Mouse (Mus musculus) midbrain, embryonic 12.5 days (tissue): ENCODE results near the gene Elovl7. TPM values are rescaled to one million over a fixed set of nuclear protein-coding genes. Genes with fewer than 3 reads are reported as not detected.
A peak's percentile ranks its signal among the peaks of the same experiment; 100 is the strongest.

Experiments
- ATAC-seq: fragments of 200-750 bp; cut with Nextera tagmentation; 2 replicates; pipeline ENCODE4 v1.8.0; 2017; ENCODE audit warnings: low read depth, moderate TSS enrichment, moderate library complexity; ENCODE audit not compliant: low FRiP score
- H3K27ac ChIP-seq: fragments of 300-500 bp; sonication (generic); replicated peaks from 2 replicates; pipeline ENCODE4 v1.5.1; 2016; ENCODE audit warnings: mild to moderate bottlenecking
- H3K27me3 ChIP-seq: fragments of 300-500 bp; sonication (generic); 2 replicates; pipeline ENCODE4 v1.6.1; 2016; ENCODE audit warnings: mild to moderate bottlenecking
- H3K36me3 ChIP-seq: fragments of 300-500 bp; sonication (generic); 2 replicates; pipeline ENCODE4 v1.6.1; 2016
- H3K4me1 ChIP-seq: fragments of 300-500 bp; sonication (generic); 2 replicates; pipeline ENCODE4 v1.6.1; 2016
- H3K4me2 ChIP-seq: fragments of 300-500 bp; sonication (generic); replicated peaks from 2 replicates; pipeline ENCODE4 v1.6.1; 2016; ENCODE audit warnings: mild to moderate bottlenecking, moderate library complexity
- H3K4me3 ChIP-seq: fragments of 300-500 bp; sonication (generic); 2 replicates; pipeline ENCODE4 v1.5.1; 2016; ENCODE audit warnings: mild to moderate bottlenecking
- H3K9ac ChIP-seq: fragments of 300-500 bp; sonication (generic); replicated peaks from 2 replicates; pipeline ENCODE4 v1.6.1; 2016; ENCODE audit warnings: mild to moderate bottlenecking, moderate library complexity
- H3K9me3 ChIP-seq: fragments of 300-500 bp; sonication (generic); 2 replicates; pipeline ENCODE4 v1.6.1; 2016; ENCODE audit warnings: mild to moderate bottlenecking
- WGBS: fragments of 180-500 bp; shearing (Covaris S2); methylation state at CpG from one replicate; pipeline ENCODE4 v1.1.7; 2016; 5-methylcytosine and 5-hydroxymethylcytosine counted together
- polyA plus RNA-seq: library from polyadenylated mRNA; unstranded; fragments of >200 nt; fragmentation: Nextera tagmentation; extraction: Ambion mirVana; gene quantifications from 2 replicates; pipeline ENCODE4 v1.2.1, GENCODE M21; 2016

Elovl7 gene
- polyA plus RNA-seq, 1 experiment from 2014 or later: 0.85 TPM

DNA sequence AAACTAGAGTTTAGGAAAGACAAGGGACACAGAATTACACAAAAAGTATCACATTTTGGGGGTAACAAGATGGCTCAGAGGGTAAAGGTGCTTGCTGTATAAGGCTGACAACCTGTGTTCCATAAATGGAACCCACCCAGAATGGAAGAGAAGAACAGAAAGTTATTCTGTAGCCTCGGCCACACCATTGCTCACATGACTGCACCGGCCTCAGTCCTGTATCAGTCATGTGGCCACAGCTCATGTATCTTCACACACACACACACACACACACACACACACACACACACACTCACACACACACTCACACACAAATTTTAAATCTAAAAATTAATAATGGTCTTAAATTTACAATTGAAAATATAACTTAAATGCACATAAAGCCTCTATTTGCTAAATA lies 6.8 kb upstream of the Elovl7 start:
- Histone ChIP-seq H3K27me3 (peaks cover 2% of the 10 kb centered on the region; the same call in 1 of the 2 replicates), H3K36me3 (no peaks in the 10 kb centered on the region), H3K4me3 (no peak overlapping the region), H3K9me3 (no peaks in the 10 kb centered on the region), H3K4me2 (no peak overlapping the region), H3K4me1 (no peaks in the 10 kb centered on the region), H3K27ac (no peak overlapping the region), H3K9ac (no peak overlapping the region)
- no peak for ATAC-seq
- 94% methylated on average over 2 of the region's 2 CpGs for WGBS

DNA sequence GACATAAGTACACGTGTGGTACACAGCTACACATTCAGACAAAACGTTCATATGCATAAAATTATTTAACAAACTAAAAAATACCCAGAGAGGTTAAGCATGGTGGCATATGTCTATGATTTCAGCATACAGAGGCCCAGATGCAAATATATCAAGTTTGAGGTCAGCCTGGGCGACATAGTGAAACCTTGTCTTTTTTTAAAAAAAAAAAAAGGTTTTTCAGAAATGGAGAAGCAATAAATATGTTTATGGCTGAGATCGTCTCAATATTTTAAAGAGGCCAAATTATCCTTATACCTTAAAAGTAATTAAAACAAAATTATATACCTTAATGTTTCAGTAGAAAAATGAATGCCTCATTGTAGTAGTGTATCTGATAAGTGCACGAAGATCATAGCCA lies 6.1 kb upstream of the Elovl7 start:
- Histone ChIP-seq H3K9me3 (no peaks in the 10 kb centered on the region), H3K9ac (no peak overlapping the region), H3K4me2 (no peak overlapping the region), H3K36me3 (no peaks in the 10 kb centered on the region), H3K27ac (no peak overlapping the region), H3K4me3 (no peak overlapping the region), H3K27me3 (peaks cover 5% of the 10 kb centered on the region), H3K4me1 (no peaks in the 10 kb centered on the region)
- ATAC-seq: no peak
- WGBS: 75% methylated on average over 5 of the region's 5 CpGs

GRCm38 (mm10) chr13:108210960-108211359 lies 3.2 kb upstream of the Elovl7 start:
- H3K36me3 ChIP-seq: no peaks in the 10 kb centered on the region
- no peak overlapping the region for H3K9ac ChIP-seq
- H3K9me3 ChIP-seq: no peaks in the 10 kb centered on the region
- WGBS: 90% methylated on average over 8 of the region's 8 CpGs
- ATAC-seq: no peak
- H3K27me3 ChIP-seq: peaks cover 34% of the 10 kb centered on the region
- H3K27ac ChIP-seq: no peak overlapping the region
- H3K4me2 ChIP-seq: no peak overlapping the region
- H3K4me3 ChIP-seq: no peak overlapping the region
- H3K4me1 ChIP-seq: peaks cover 16% of the 10 kb centered on the region; the same call in 1 of the 2 replicates

DNA sequence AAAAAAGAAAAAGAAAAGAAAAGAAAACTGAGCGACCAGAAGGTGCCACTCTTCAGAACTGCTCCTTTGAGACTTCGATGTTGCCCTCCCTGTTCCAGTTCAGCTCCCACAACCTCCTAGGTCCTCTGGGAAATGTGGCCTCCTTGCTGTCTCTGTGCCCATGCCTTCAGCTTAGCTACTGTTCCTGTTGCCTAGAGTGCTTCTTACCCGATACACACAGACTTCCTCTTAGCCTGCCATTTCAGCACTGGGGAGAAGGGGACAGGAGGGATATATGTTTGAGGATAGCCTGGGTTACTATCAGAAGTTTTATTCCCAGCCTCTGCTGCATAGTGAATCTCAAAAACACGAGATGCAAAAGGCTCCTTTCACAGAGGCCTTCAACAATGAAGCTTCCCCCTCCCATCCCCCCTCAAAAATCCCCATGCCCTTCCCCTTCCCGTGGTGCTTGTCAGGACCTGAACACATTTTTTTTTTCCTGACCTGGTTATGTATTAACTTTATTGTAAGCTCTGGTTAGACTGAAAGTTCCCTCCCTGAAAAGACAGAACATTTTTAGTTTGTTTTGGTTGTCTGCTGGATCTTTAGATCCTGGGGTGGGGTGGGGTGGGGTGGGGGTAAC lies 1.7 kb upstream of the Elovl7 start:
- H3K27ac ChIP-seq: no peak overlapping the region
- ATAC-seq: no peak
- H3K9ac ChIP-seq: no peak overlapping the region
- WGBS: 46% methylated on average over 5 of the region's 5 CpGs
- H3K27me3 ChIP-seq: peaks cover 41% of the 10 kb centered on the region
- no peak overlapping the region for H3K4me2 ChIP-seq
- H3K9me3 ChIP-seq: no peaks in the 10 kb centered on the region
- H3K4me1 ChIP-seq: peaks cover 16% of the 10 kb centered on the region; the same call in 1 of the 2 replicates
- no peak overlapping the region for H3K4me3 ChIP-seq
- no peaks in the 10 kb centered on the region for H3K36me3 ChIP-seq

DNA sequence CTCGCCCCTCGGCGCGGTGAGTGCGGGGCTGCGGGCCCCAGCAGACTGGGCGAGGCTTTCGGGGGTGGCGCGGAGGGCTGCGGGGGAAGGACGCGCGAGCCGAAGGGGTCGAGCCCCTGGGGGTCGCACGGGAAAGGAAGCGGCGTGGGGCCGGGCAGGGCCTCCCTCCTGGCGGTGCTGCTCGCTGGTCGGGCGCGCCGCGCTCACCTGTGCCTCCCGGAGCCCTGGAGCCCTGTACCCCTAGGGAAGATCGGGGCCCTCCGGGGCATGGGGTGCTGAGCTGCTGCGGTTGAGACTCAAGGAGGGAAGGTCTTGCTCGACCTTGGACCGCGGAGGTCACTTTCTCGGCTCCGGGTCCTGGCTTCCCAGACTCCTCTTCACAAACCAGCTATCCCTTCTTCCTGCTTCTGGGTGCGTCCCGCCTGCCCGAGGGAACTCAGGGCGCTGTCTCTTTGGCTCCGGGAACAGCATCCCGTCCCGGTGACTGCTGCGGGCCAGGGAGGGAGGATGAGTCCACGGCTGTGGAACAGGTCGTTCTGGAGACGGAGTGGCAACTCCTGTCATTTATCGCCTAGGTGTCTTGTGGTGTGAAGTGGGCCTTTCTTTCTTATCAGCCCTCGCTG lies 392 bp downstream of the Elovl7 start:
- WGBS: under 1% methylated on average over 33 of the region's 50 CpGs
- H3K9ac ChIP-seq: peak overlapping the region; percentile 68
- peak overlapping the region; percentile 100 for H3K4me2 ChIP-seq
- H3K9me3 ChIP-seq: no peaks in the 10 kb centered on the region
- peaks cover 19% of the 10 kb centered on the region; the same call in 1 of the 2 replicates for H3K4me1 ChIP-seq
- no peak overlapping the region for H3K27ac ChIP-seq
- peak; percentile 77 for ATAC-seq
- H3K27me3 ChIP-seq: peaks cover 52% of the 10 kb centered on the region
- H3K4me3 ChIP-seq: peak overlapping the region; percentile 79
- H3K36me3 ChIP-seq: no peaks in the 10 kb centered on the region

GRCm38 (mm10) chr13:108215231-108215780 lies 1.1 kb downstream of the Elovl7 start:
- H3K4me2 ChIP-seq: peak overlapping the region; percentile 100
- peak overlapping the region; percentile 68; the same call in 1 of the 2 replicates for H3K9ac ChIP-seq
- H3K27ac ChIP-seq: no peak overlapping the region
- H3K9me3 ChIP-seq: no peaks in the 10 kb centered on the region
- peaks cover 52% of the 10 kb centered on the region for H3K27me3 ChIP-seq
- H3K4me1 ChIP-seq: peaks cover 19% of the 10 kb centered on the region; the same call in 1 of the 2 replicates
- H3K4me3 ChIP-seq: peak overlapping the region; percentile 79
- WGBS: 2% methylated on average over 12 of the region's 12 CpGs
- ATAC-seq: no peak
- H3K36me3 ChIP-seq: no peaks in the 10 kb centered on the region

GRCm38 (mm10) chr13:108219773-108220172 lies 5.6 kb downstream of the Elovl7 start:
- no peaks in the 10 kb centered on the region for H3K36me3 ChIP-seq
- H3K9ac ChIP-seq: no peak overlapping the region
- peaks cover 11% of the 10 kb centered on the region; the same call in 1 of the 2 replicates for H3K4me1 ChIP-seq
- H3K27ac ChIP-seq: no peak overlapping the region
- H3K4me2 ChIP-seq: no peak overlapping the region
- no peak for ATAC-seq
- 56% methylated on average over 7 of the region's 7 CpGs for WGBS
- H3K9me3 ChIP-seq: no peaks in the 10 kb centered on the region
- no peak overlapping the region for H3K4me3 ChIP-seq
- H3K27me3 ChIP-seq: peaks cover 30% of the 10 kb centered on the region

DNA sequence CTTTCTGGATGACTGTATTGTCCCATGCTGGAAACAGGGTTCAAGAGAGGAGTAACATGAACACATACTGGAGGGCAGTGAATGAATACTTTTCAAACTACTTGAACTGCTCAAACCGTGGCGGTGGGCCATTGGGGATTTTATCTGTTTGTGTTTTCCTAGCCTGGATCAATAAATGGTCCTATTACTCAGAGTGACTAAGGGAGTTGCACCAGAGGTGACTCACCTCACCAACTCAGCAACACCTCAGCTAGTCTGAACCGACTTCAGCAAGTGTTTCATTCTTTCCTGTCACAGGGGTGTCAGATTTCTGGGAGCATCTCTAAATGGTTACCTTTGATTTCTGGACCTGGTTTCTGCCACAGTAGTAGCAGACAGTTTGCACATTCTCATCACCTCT lies 15.0 kb downstream of the Elovl7 start:
- 77% methylated on average over 3 of the region's 3 CpGs for WGBS
- Histone ChIP-seq H3K4me1 (no peaks in the 10 kb centered on the region), H3K36me3 (no peaks in the 10 kb centered on the region), H3K4me3 (no peak overlapping the region), H3K27me3 (0 out of 2 replicates have a peak, but pooled peaks cover 3% of the 10 kb centered on the region), H3K9ac (no peak overlapping the region), H3K9me3 (no peaks in the 10 kb centered on the region), H3K4me2 (no peak overlapping the region), H3K27ac (no peak overlapping the region)
- ATAC-seq: no peak

DNA sequence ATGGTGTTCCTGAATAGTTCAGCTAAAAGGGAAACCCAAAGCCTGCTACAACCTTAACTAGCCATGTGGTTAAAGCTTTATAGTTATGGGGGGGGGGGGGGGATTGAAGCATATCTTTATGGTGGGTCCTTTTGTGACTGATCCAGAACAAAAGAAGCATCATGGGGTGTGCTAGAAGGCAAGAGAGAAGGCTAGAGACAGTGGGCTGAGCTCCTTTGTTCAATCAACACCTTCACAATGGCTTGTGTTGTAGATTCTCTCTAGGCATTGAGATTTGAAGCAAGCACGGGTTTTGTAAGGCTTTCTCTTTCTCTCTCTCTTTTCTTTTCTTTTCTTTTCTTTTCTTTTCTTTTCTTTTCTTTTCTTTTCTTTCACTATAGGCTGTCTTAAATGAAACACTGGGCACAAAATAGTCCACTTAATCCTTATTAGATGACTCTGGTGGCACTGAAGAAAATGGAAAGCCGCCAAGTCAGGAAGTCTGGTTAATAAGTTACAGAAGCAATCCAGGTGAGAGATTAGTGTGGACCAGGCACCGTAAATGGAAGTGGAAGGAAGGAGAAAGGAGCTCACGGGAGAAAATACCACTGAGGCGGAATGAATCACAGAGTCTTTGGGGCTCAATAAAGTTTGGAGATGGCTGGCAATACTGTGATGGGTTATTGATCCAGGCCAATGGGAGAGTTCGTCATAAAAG lies 15.6 kb downstream of the Elovl7 start:
- H3K4me3 ChIP-seq: no peak overlapping the region
- H3K9me3 ChIP-seq: no peaks in the 10 kb centered on the region
- H3K9ac ChIP-seq: no peak overlapping the region
- H3K27ac ChIP-seq: no peak overlapping the region
- no peaks in the 10 kb centered on the region for H3K4me1 ChIP-seq
- H3K4me2 ChIP-seq: no peak overlapping the region
- 0 out of 2 replicates have a peak, but pooled peaks cover 3% of the 10 kb centered on the region for H3K27me3 ChIP-seq
- H3K36me3 ChIP-seq: no peaks in the 10 kb centered on the region
- ATAC-seq: no peak
- WGBS: 72% methylated on average over 6 of the region's 6 CpGs

- no peak for ATAC-seq
- Histone ChIP-seq H3K4me1 (no peaks in the 10 kb centered on the region), H3K9me3 (no peaks in the 10 kb centered on the region), H3K27ac (no peak overlapping the region), H3K4me3 (no peak overlapping the region), H3K36me3 (no peaks in the 10 kb centered on the region), H3K27me3 (no peaks in the 10 kb centered on the region), H3K9ac (no peak overlapping the region), H3K4me2 (no peak overlapping the region)
- WGBS: 85% methylated on average over 4 of the region's 4 CpGs
Measured at GRCm38 (mm10) chr13:108240012-108240411, 25.8 kb downstream of the Elovl7 start.

- Histone ChIP-seq H3K36me3 (no peaks in the 10 kb centered on the region), H3K27ac (no peak overlapping the region), H3K9me3 (no peaks in the 10 kb centered on the region), H3K4me1 (no peaks in the 10 kb centered on the region), H3K4me2 (no peak overlapping the region), H3K4me3 (no peak overlapping the region), H3K9ac (no peak overlapping the region), H3K27me3 (no peaks in the 10 kb centered on the region)
- WGBS: 80% methylated on average over 5 of the region's 5 CpGs
- no peak for ATAC-seq
Measured at GRCm38 (mm10) chr13:108241715-108242114, 27.5 kb downstream of the Elovl7 start.
